Mouse (Mus musculus) left cerebral cortex, adult 9 months (tissue): ENCODE data around the gene Poc1a.
A peak's percentile ranks its signal among the peaks of the same experiment; 100 is the strongest.

Source experiments
- DNase-seq, 2 experiments: peaks; one replicate each; pipeline ENCODE4 v3.0.0; 2022; ENCODE audit warnings: low spot score in 2 of 2

Gene Poc1a

DNA sequence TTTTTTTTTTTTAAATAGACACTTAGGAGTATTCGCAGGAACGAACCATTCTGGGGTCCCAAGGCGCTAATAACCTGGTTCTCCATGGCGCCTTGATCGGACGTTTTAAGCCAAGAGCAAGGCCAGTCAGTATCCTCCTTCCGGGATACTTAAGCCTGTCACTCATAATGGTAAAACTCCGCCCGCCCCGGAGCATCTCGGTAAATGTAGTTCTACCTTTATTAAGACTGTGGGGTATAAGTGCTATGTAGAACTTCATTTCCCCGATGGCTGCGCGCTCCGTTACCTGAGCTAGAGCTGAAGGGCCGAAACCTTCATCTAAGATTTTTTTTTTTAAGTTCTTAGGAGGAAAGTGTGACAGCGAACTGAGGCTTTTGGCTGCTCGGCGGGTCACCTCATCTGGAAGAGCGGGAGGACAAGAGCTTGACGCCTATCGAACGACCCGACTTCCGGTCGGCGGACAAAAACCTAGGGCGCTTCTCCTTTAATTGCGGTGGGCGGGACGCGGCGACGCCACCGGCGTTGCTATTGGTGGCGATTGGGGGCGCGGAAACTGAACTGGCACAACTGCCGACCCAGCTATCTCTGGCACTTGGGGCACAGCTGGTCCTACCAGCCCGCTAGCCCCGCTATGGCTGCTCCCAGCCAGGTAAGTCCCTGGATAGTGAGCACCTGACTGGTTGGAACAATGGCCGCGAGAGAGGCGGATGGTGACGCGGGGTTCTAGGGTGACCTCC is at the start of gene Poc1a:
Gene Poc1a, plus strand, starts transcription at position 254 of the 737 bp plus-strand sequence.
- peak; percentile 87 to 95 for DNase-seq

DNA sequence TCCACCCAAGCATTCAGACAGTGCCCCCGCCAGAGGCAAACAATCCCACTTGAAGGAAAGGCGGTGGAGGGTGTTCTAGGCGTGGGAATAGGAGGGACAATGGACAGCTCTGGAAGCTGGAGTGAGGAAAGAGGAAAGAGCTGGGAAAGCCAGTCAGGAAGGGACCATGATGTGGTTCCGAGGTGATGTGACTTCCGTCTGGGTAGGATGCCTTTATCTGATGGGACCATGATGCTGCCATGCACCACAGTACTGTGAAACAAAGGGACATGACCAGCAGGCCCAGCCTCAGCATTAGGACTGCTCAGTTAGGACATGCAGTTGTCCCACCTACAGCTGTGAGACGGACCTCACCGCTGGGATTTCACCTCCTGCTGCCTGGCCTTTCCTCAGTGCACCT is 49.6 kb upstream of the Poc1a start:
- DNase-seq, result no peak

DNA sequence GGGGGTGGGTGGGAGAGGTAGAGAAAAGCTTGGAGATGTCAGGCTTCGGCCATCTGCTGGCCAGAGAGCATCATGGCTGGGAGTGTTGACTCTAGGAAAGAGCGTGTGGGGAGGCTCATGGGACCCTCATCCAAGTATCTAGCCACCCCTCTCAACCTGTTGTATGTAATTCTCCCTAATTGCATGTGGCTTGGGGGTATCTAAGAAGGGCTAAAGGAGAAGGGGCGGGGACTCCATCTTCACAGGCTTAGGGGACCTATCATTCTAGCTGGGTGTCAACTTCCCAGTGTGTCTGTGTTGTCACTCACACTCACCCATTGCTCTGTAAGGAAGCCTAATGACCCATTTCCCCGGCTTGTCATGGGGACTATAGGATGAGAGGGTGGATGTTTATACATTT is 49.0 kb upstream of the Poc1a start:
- DNase-seq, result no peak

DNA sequence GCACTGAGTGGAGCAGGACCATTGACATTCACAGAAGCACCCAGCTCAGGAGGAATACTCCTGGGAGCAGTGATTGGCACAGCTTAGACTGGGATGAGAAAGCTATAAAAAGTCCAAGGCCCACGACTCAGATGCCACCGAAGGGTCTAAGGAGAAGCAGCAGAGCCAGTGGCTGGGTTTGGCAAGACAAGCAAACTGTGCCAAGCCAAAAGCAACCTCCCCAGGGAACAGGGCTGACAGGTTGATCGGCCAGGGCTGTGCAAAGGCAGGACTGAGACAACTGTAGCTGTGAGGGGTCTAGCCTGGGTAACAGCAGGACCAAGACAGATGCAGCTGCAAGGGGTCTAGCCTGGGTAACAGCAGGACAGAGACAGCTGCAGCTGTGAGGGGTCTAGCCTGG is 47.9 kb upstream of the Poc1a start:
- DNase-seq, result no peak

DNA sequence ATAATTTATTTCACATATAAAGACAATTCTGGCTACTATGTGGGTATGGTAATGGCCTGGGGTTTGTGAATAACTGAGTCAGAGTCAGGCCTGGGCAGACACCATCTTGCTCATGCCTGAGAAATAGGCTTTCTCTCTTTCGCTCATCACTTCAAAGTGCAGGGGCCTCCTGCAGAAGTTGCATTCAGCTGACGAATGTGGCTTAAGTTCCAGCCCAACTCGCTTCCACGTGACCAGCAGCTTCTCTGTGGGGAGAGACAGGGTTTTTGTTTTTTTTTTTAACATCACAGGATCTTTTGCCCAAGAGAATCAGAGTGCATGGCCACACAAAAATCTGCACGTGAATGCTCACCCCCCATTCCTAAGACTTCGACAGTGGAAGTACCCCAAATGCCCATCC is 46.9 kb upstream of the Poc1a start:
- DNase-seq, result no peak

DNA sequence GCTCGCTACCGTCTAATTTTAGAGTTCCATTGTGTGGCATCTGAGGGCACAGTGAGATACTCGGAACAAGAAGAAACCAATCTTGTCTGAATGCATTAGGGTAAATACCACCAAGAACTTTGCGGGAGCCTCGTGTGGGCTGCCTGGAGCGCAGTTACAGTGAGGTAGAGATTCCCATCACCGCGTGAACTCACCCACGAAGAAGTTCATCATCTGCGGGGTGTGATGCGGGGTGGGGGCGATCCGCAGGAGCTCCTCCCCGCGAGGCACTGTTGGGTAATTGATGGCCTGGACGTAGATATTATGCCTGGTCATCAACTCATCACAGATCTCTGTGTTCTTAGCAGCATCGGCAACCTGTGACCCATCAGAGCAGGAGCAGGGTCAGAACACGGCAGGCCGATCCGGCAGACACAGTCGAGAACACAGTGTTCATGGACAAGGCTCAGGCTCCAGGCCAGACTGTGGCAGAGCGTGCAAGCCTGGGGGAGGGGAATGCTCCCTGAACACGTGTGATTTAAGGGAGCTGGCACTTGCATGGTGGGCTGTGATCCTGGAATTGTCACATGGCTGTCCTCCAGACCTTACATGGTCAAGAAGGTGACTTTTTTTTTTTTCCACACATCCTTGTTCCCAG is 45.5 kb upstream of the Poc1a start:
- no peak for DNase-seq

DNA sequence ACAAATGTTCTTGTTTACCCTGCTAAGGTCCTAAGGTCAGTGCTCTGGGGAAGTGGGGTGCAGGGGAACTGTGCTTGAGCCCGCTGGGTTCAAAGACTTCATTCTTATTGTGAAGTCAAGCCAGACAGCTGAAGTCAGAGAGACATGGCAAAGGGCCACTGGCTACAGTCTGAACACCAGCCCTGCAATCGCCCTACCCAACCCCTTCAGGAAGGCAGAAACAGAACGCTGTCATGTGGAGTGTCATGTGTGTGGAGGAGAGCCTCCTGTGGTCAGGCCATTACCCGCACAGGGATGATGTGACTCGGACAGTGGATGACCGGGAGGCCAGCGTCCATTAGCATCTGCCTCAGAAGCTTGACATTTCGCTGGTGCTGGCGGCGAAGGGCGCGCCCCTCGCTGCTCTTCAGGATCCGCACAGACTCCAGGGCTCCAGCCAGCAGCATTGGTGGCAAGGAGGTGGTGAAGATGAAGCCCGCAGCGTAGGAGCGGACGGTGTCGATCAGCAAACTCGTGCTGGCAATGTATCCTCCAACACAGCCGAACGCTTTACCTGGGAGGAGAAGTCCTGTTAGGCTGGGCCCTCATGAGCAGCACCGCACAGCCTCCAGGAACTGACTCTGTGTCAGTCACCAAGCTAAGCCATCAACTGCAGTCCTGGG is 44.6 kb upstream of the Poc1a start:
- DNase-seq, result no peak

DNA sequence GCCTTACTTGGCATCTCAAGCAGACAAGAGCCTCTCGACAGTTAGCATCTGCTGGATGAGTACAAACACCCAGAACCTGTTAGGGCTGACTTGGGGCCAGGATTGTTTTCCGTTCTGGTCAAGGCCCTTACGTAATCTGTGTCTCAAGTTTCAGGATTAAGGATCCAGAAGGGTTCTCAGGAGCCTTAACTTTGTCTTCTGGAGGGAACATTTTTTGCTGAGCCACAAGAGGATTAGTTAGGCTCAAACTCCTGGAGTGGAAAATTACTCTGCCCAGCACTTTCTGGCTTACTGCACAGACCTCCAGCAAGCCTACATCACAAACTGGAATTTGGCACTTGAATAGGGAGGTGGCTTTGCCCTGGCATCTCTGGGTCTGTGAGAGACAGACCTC is 44.0 kb upstream of the Poc1a start:
- no peak for DNase-seq

DNA sequence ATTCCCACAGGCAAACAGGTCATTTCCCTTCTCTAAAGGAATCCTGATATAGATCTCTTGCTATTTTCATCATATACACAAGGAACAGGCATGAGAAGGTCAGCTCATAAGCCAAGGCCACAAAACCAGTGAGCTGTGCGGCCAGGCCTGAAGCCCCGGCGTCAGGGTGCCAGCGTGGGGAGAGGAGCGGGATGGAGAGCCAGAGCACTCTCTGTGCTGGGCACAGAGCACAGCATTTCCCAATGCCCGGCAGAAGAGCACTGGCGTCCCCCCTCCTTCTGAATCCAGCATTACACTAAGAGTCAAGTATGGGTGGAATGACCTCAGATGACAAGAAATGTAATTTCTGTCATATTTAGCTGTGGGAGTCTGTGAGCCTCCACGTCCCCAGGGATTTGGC is 43.5 kb upstream of the Poc1a start:
- no peak for DNase-seq

DNA sequence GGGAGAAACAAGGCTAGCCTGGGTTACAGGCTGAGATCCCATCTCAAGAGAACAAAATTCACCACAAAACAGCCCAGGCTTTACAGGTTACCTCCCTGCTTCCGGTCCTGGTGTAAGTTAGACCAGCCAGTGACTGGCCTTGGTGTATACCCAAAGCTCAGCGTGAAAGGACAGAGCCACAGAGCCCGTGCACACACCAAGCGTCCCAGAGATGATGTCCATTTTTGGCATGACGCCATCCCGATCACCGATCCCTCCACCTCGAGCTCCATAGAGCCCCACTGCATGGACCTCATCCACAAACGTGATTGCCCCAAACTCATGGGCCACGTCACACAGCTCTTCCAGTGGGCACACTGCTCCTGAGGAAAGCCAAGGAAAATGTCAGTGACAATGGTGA is 43.0 kb upstream of the Poc1a start:
- no peak for DNase-seq

DNA sequence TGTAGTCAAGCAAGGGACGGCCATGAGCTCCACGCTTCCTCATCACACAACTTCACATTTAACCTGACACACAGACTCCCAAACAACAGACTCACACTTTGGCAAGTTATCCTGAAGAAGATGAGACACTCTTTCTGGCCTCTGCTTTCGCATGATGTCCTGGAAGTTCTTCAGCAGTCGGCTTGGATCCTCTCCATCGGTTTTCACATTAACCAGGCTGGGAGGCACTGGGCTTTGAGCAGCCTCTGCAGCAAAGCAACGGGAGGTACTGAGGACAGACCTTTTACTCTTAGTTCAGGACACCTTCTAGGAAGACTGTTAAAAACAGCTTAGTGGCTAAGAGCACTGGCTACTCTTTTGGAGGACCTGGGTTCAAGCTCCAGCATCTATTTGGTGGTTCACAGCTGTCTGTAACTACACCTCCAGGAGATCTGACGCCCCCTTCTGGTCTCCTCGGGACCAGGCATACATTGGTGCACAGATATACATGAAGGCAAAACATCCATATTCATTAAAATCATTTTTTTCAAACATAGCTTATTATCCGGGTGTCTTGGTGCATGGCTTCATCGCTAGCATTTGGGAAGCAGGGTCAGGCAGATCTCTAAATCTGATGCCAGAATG is 39.2 kb upstream of the Poc1a start:
- no peak for DNase-seq

DNA sequence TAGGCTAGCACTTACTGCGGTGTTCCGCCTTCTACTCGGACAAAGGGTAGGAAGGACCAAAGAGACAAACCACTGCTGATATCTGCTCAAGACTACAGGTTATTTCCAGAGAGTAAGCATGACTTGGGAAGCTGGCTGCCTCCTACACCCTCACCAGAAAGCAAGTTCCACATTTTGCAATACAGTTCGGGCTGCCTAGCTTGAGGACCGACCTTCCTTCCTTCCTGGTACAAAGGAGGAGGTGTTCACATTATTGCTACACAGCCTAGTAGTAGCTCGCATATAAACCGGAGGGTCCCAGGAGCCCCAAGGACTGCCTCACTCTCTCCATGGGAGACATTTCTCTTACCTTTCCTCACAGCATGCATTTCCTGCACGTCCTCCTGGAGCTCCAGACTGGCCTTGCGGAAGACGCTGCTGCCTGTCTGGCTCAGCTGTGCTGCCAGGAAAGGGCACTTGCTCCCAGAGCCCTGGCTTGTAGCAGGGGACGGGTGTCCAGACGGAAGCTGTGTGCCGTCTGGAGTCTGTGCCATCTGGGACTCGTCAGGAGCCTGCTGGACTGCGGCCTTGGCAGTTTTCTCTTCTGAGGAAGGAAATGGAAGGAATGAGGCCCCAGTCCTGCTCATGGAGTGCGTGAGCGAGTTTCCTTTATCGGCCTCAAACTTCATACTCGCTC is 37.9 kb upstream of the Poc1a start:
- no peak for DNase-seq

DNA sequence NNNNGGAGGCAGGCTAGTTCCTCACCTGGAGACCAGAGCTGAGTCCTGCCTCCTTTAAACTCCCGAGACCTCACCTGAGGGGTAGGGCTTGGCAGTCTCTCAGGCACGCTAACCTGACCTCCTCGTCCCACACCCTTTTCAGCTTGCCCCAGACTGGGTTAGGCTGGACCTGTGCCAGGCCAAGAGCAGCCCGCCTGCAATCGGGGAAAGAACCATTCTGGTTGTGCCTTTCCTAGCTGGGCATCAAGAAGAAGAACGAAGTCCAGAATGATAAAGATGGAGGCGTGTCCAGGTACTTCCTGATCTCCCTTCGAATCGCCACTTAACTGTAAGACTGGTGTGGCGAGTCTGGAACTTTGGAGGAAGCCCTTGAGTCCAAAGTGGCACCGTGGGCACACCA is 31.3 kb upstream of the Poc1a start:
- DNase-seq, result no peak

DNA sequence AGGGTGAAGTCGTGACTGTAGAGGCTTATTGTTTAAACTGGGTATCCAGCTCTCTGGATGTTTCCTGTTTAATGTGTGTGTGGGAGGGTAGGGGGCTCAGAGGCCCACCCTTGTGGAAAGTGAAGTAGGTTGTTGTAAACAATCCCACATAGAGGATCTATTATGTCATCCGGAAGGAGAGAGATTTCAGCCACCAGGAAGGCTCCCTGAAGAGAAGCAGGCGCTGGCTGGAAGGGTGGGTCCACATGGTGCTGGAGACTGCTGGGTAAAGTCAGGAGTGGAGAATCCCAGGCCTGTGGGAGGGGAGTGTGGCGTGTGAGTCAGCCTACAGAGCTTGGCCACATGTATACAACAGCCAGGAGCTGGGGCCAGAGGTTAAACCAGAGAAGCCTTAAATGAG is 30.6 kb upstream of the Poc1a start:
- no peak for DNase-seq

DNA sequence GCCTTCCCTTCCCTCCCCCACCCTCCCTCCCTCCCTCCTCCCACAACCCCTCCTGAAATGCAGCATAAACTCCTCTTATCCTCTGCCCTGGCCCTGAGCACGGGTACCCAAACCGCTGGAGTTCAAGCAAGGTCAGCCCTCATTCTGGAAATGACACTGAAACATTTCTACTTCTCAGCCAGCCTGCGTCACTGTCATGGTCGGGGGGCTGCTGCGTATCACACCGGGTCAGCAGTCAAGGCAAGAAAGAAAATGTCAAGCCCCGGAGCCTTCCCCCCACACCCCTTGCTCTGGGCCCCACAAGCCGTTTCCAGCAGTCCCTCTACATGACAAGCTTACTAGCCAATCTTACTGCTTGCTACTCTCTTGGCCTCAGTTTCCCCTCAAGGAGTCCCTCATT is 29.8 kb upstream of the Poc1a start:
- DNase-seq, result no peak

DNA sequence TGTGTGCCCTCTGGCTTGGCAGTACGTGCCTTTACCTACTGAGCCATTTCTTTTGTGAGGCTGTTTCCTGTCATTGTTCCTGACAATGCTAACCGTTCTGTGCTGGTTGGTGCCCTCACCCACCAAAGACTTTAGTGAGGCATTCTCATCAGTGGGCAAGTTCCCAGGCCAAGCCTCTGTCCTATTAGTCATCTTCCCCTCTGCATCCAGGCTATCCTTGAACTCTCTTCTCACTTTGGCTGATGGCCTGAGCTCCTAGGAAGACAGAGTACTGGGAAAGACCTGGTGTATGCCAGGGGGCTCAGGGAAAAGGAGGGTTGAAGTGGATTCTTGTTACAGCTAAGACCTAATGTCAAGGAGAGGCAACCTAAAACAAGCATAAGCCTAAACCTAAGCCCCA is 26.9 kb upstream of the Poc1a start:
- no peak for DNase-seq

DNA sequence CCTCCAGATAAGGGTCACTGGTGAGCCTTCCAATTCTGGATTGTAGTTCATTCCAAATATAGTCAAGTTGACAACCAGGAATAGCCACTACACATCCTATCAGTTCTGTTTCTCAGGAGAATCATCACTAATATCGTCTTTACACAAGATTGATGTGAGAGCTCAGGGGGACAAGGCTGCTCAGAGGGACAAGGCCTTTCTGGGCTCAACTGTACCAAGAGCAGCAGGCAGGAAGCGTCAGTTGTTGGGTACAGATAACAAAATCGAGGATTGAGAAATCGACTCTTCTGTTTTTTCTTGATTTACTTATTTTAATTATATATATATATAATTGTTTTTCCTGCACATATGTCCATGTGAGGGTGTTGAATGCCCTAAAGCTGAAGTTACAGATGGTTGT is 22.4 kb upstream of the Poc1a start:
- no peak for DNase-seq

DNA sequence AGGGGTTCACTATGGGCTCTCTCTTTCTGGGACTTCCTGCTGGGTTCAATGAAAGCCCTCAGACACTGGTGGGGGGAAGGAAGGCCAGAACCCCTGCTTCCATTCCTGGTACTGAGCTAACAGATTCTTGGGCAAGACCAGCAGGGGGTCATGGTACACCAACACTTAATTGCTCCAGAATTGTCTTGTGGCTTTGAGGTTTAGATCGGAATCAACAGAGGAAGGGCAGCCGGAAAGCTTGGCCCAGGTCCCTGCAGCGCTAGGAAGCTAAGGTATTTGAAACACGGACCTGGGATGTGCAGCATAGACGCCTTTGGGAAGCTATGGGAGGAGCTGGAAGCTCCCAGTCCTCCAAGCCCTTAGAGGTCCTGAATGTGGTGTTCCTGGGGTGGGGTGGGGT is 21.9 kb upstream of the Poc1a start:
- no peak for DNase-seq

DNA sequence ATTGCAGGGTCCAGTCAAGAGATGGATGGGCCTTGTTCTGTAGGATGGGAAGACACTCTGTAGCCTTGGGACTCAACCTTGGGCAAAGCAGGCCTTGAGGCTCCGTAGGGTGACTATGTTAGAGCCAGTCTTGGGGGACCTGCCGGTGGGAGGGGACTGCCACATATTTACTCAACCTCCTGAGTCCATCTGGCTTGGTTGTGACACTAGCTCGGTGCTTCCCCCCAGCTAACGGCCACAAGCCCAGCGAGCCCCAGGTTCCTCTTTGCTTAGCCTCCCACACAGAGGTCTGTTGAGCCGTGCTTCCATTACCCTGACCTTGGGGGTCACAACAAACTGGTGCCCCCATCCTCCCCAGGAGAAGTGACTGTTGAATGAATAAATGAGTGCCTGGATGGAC is 19.8 kb upstream of the Poc1a start:
- DNase-seq, result no peak

DNA sequence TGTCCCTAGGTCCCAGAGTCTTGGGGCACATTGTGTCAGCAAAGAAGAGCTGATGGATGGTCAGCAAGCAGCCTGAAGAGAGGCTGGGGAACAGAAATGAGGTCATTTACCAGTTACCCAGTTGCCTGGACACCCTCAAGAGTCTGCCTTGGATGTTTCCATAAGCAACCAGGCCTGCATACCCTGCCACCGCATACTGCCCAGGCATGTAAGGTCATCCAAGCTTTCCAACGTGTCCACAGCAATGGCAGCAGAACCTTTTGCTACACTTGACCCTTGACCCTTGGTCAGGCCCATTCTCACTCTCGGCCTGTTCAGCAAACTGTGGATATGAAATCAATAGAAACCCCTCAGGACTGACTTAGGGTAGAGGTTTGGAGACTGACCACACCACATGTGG is 19.4 kb upstream of the Poc1a start:
- DNase-seq, result no peak

DNA sequence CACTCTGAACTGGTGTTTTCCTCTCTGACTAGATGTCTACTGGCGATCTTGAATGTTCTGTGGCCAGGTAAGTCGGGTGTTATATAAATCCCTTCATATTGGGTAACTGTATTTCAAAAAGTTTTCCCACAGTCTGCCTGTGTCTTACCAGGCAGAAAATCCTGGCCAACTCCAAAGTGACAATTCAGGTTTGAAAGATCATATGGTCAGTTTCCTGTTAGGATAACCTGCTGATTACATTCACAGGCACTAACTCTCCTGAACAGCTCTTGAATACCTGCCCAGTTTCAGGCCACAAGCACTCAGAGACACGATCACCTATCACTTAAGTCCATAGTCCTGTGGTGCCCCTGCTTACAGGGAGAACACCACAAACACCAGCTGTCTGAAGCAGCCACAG is 18.8 kb upstream of the Poc1a start:
- DNase-seq, result no peak

DNA sequence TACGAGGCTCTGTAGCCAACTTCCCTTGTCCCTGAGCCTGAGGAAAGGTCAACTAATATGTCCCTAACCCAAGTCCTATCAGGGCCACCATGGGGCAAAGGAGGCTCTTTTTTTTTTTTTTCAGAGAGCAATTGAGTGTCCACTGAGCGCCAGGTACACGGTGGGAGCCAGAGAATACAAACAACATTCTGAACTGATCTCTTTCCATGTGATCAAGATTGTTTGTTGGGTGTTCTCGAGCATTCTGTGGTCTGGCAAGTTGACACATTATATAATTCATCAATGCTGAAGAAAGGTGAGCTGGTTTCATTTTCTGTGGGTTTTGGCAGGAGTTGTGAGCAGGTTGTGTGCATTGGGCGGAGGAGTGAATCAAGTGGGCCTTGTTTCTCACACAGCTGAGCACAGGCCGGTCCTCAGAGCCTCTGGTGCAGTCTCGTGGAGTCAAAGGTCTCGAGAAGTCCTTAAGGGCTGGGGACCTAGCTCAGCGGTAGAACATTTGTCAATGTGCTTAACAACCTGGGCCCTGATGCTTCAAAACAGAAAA is 17.4 kb upstream of the Poc1a start:
- no peak for DNase-seq
